Mouse (Mus musculus): ENCODE results near the gene Tbc1d16. TPM values are rescaled to one million over a fixed set of nuclear protein-coding genes. Genes with fewer than 3 reads are reported as not detected.

Tbc1d16 gene
- polyA plus RNA-seq, 1 experiment from 2014 or later = 25.3 TPM

DNA sequence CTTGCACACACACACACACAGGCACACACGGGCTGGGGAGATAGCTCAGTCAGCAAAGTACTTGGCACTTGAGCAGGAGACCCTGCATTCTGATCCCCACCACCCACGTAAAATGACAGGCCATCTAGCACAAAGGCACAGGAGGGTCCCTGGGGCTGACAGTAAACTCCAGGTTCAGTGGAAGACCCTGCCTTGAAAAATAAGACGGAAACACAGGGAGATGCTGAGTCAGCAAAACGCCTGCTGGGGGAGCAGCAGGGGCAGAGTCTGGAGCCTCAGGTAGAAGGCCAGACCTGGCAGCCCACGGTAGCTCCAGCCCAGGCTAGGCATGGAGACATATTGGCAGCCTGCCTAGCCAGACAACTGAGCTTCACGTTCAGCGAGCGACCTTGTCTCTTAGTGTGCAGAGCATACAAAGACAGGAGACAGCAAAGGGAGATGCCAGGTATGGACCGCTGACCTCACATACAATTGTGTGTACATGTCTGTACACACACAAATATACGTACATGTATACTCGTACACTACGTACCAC, 46.4 kb downstream of the Tbc1d16 start:
- Histone ChIP-seq H3K9me3 (no peaks in the 10 kb centered on the region), H3K4me3 (no peak overlapping the region), H3K36me3 (replicated peaks) (peaks cover 37% of the 10 kb centered on the region), H3K4me1 (peaks cover 36% of the 10 kb centered on the region), H3K27me3 (replicated peaks; ENCODE audit: low read depth, poor library complexity, severe bottlenecking) (no peaks in the 10 kb centered on the region), H3K27ac (replicated peaks) (no peak overlapping the region)
- 90% methylated on average over 12 of the region's 12 CpGs for WGBS
- DNase-seq (ENCODE audit: low spot score) = no peak

DNA sequence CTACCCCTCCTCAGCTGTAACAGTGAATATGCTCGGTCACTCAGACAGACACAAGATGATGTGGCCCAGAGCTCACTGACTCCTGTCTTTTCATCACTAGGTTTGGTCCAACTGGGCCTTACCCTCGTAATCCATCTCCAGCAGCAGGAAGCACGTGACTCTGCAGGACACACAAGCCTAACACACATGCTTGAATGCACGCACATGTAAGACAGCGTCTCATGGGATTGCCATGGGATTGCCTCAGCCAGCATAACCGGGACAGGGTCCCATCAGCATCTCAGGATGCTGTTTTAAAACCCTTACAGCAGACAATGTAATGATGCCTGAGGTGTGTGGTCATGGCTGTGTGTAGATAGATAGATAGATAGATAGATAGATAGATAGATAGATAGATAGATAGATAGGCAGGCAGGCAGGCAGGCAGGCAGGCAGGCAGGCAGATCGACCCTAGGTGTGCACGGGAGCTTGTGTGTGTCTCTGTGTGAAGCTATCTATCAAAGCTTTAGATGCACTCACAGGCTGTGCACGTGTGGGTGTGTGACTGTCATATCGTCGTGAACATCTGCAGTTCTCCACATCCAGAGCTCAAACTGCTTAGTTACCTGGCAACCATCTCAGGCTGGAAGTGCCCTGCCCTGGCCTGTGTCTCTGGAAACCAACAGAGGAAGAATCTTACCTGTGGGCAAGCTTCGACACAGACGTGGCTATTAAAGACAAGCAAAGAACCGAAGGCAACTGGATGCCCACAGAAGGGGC, 47.3 kb downstream of the Tbc1d16 start:
- no peak for DNase-seq (ENCODE audit: low spot score)
- Histone ChIP-seq H3K36me3 (replicated peaks) (peaks cover 41% of the 10 kb centered on the region), H3K4me3 (no peak overlapping the region), H3K4me1 (peaks cover 42% of the 10 kb centered on the region), H3K9me3 (no peaks in the 10 kb centered on the region), H3K27ac (replicated peaks) (no peak overlapping the region), H3K27me3 (replicated peaks; ENCODE audit: low read depth, poor library complexity, severe bottlenecking) (no peaks in the 10 kb centered on the region)
- WGBS = 87% methylated on average over 14 of the region's 14 CpGs

DNA sequence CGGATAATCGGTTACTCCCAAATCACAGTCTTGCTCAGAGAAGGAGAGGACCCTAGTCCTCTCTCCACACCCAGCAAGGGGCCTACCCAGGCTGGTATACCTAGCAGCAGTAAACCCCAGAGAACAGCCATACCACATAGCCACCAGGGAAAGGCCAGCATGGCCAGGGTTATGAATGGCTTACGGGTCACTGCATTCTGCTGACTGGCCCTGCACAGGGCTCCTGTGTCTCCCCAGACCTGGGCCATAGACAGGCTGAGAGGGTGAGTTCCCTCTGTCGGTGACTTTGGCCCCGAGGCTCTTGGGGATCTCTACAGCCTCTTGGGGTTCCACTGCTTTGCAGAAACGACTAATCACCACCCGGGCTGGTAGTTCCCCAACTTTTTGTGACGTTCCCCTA, 50.0 kb downstream of the Tbc1d16 start:
- H3K27me3 ChIP-seq (replicated peaks; ENCODE audit: low read depth, poor library complexity, severe bottlenecking) = no peaks in the 10 kb centered on the region
- no peak for DNase-seq (ENCODE audit: low spot score)
- H3K4me3 ChIP-seq = no peak overlapping the region
- no peak overlapping the region for H3K27ac ChIP-seq (replicated peaks)
- H3K36me3 ChIP-seq (replicated peaks) = peaks cover 57% of the 10 kb centered on the region
- WGBS = 72% methylated on average over 8 of the region's 8 CpGs
- H3K4me1 ChIP-seq = peaks cover 36% of the 10 kb centered on the region
- no peaks in the 10 kb centered on the region for H3K9me3 ChIP-seq

DNA sequence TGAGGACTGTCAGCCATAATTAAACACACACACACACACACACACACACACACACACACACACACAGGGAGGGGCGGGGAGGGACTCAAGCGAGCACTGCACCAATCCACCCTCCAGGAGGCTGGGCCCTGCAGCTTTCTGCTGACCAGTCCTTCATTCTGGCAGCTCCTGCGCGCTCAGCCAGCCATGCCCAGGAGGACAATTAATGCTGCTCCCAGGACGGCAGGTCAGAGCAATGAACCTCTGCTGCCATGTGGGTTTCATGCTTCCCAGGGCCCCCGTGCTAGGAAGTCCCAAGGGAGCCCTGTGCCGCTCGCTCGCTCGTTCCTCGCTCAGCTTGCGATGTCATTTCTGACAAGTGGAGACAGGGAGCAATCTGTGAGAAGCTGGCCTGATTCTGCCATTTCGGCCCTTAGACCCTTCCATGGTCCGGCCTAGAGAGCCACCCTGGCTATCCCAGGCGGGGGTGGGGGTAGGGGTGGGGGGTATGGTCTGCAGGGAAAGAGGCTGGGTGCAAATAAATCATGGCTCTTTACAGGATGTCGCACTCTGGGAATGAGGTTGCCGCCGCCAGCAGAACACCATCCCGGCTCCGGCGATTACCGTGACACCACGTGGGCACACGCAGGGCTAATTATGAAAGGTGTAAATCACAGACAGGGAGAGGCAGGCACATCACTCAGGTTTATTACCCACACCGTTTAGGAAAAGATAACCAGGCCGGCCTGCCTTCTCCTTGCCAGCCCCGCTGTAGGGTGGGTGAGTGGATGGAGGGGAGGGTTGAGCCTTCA, 51.7 kb downstream of the Tbc1d16 start:
- H3K27me3 ChIP-seq (replicated peaks; ENCODE audit: low read depth, poor library complexity, severe bottlenecking) = no peaks in the 10 kb centered on the region
- no peak for DNase-seq (ENCODE audit: low spot score)
- no peak overlapping the region for H3K27ac ChIP-seq (replicated peaks)
- no peak overlapping the region for H3K4me3 ChIP-seq
- 79% methylated on average over 27 of the region's 27 CpGs for WGBS
- peaks cover 46% of the 10 kb centered on the region for H3K4me1 ChIP-seq
- peaks cover 68% of the 10 kb centered on the region for H3K36me3 ChIP-seq (replicated peaks)
- H3K9me3 ChIP-seq = no peaks in the 10 kb centered on the region

DNA sequence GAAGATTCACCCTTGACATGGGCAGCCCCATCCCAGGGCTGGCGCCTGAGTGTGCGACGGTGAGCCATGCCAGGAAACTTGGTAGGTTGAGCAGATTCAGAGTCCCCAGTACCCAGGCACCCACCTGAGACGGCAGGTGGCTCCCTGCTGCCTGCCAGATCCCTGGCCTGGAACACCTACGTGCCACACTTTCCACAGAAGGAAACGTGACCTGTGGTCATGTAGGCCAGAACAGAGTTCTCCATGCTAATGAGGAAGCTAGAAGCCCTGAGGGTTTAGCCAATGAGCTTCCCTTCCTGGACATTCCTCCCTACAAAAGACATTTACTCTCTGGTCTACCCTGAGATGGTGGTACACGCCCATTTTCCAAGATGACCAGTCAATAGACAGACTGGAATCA, 56.7 kb downstream of the Tbc1d16 start:
- Histone ChIP-seq H3K4me1 (peaks cover 25% of the 10 kb centered on the region), H3K27me3 (replicated peaks; ENCODE audit: low read depth, poor library complexity, severe bottlenecking) (no peaks in the 10 kb centered on the region), H3K27ac (replicated peaks) (no peak overlapping the region), H3K4me3 (no peak overlapping the region), H3K36me3 (replicated peaks) (peaks cover 63% of the 10 kb centered on the region), H3K9me3 (no peaks in the 10 kb centered on the region)
- whole genome bisulfite sequencing = 89% methylated on average over 7 of the region's 7 CpGs
- DNase-seq (ENCODE audit: low spot score) = no peak

DNA sequence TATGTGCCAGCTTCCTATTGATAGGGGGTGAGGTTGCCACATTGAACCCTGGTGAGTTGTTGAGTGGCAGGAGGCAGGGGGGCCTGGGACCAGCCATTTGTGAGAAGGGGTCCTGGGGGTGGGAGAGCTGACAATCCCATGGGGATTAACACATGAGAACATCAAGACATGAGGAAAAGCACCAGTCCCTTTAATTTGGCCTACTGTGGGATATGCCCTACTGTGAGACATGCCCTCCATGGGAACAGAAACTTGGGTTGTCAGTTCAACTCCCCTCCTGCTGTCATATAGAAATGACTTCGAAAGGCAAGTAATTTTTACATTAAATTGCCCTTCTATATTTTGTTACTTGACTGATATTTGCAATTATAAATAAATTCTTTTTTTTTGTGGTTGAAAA, 59.4 kb downstream of the Tbc1d16 start:
- no peak for DNase-seq (ENCODE audit: low spot score)
- H3K9me3 ChIP-seq = no peaks in the 10 kb centered on the region
- 90% methylated on average over 1 of the region's 1 CpGs for WGBS

DNA sequence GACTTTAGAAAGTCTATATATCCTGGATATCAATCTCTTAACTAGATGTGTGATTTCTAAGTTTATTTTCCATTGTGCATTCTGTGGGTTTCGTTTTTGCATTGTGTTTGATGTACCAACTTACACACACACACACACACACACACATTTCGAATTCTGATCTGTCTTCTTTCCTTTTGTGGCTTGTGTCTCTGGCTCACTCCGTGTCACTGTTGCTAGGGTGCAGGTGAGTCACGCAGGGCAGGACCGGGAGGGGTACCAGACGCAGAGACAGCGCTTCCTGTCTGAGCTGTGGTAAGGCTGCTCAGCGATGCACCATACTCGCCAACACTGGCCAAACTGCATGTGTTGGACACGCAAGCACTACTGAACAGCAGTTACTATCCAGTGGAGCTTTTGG, 62.3 kb downstream of the Tbc1d16 start:
- Histone ChIP-seq H3K27me3 (replicated peaks; ENCODE audit: low read depth, poor library complexity, severe bottlenecking) (0 out of 2 replicates have a peak, but pooled peaks cover under 1% of the 10 kb centered on the region), H3K27ac (replicated peaks) (no peak overlapping the region), H3K9me3 (no peaks in the 10 kb centered on the region), H3K4me1 (peaks cover 21% of the 10 kb centered on the region), H3K36me3 (replicated peaks) (peaks cover 13% of the 10 kb centered on the region), H3K4me3 (no peak overlapping the region)
- no peak for DNase-seq (ENCODE audit: low spot score)
- 89% methylated on average over 10 of the region's 10 CpGs for WGBS

More for the DNA sequence above, 59.4 kb downstream of the Tbc1d16 start:
- H3K27me3 ChIP-seq (replicated peaks; ENCODE audit: low read depth, poor library complexity, severe bottlenecking) = no peaks in the 10 kb centered on the region
- peaks cover 40% of the 10 kb centered on the region for H3K36me3 ChIP-seq (replicated peaks)
- H3K4me1 ChIP-seq = peaks cover 25% of the 10 kb centered on the region
- no peak overlapping the region for H3K4me3 ChIP-seq
- H3K27ac ChIP-seq (replicated peaks) = no peak overlapping the region

DNA sequence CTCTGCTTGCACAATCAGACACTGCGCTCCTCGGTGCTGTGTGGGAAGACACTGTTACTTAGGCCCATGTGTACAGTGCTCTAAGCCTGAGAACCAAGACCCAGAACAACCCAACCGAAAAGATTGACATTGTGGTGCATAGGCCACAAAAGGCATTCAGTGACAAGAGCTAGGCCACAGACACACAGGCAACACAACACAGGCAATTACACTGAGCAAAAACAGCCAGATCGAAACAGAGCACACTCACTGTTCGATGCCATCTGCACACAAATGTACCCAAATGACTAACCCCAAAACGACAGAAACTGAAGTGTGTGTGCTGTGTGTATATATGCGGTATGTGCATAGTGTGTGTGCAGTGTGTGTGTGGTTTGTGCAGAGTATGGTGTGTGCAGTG, 63.9 kb downstream of the Tbc1d16 start:
- DNase-seq (ENCODE audit: low spot score) = no peak
- Histone ChIP-seq H3K36me3 (replicated peaks) (no peaks in the 10 kb centered on the region; the same call in 1 of the 2 replicates), H3K4me3 (no peak overlapping the region), H3K4me1 (peaks cover 37% of the 10 kb centered on the region), H3K27me3 (replicated peaks; ENCODE audit: low read depth, poor library complexity, severe bottlenecking) (peaks cover 6% of the 10 kb centered on the region; the same call in 1 of the 2 replicates), H3K9me3 (no peaks in the 10 kb centered on the region), H3K27ac (replicated peaks) (0 out of 2 replicates have a peak overlapping the region, but pooled peaks have one; percentile 30)
- 93% methylated on average over 7 of the region's 7 CpGs for WGBS

GRCm38 (mm10) chr11:119163734-119163992, 64.6 kb downstream of the Tbc1d16 start:
- no peak for DNase-seq (ENCODE audit: low spot score)
- peaks cover 44% of the 10 kb centered on the region for H3K4me1 ChIP-seq
- H3K36me3 ChIP-seq (replicated peaks) = no peaks in the 10 kb centered on the region; the same call in 1 of the 2 replicates
- no peak overlapping the region for H3K27ac ChIP-seq (replicated peaks)
- WGBS = 95% methylated on average over 7 of the region's 7 CpGs
- no peaks in the 10 kb centered on the region for H3K9me3 ChIP-seq
- no peak overlapping the region for H3K4me3 ChIP-seq
- peaks cover 12% of the 10 kb centered on the region for H3K27me3 ChIP-seq (replicated peaks; ENCODE audit: low read depth, poor library complexity, severe bottlenecking)

DNA sequence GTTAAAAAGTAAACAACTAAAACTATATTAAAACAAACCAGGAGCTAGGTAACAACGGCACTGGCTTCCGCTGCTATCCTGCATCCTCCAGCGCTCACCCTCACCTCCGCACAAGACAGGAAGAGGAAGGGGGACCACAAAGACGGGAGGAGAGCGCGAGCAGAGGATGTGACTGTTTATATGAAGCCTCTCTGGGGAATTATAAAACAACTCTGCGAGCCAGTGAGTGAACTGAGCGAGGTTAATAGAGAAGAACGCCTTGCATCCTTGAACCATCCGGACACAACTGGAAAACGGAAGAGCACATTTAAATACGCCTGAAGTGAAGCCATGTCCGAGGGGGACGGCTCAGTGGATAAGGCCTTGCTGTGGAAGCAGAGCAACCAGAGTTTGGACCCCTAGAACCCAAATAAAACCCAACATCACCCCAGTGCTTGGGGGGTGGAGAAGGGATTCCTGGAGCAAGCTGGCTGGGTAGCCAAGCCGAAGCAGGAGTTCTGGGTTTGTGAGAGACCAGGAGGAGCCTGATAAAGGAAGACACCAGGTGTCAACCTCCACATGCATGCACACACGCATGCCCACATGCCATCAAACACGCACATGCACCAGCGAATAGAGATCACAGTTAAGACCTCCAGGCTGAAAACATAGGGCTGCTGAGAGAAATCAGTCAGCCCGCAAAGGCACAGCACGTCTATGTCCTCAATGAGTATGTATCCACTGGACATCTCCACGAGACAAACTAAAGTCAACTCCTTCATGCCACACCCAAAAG, 65.2 kb downstream of the Tbc1d16 start:
- H3K9me3 ChIP-seq = no peaks in the 10 kb centered on the region
- WGBS = 73% methylated on average over 22 of the region's 22 CpGs
- H3K4me3 ChIP-seq = no peak overlapping the region
- H3K27ac ChIP-seq (replicated peaks) = no peak overlapping the region
- no peaks in the 10 kb centered on the region; the same call in 1 of the 2 replicates for H3K36me3 ChIP-seq (replicated peaks)
- peaks cover 49% of the 10 kb centered on the region for H3K4me1 ChIP-seq
- peaks cover 17% of the 10 kb centered on the region for H3K27me3 ChIP-seq (replicated peaks; ENCODE audit: low read depth, poor library complexity, severe bottlenecking)
- DNase-seq (ENCODE audit: low spot score) = peak; percentile 30

DNA sequence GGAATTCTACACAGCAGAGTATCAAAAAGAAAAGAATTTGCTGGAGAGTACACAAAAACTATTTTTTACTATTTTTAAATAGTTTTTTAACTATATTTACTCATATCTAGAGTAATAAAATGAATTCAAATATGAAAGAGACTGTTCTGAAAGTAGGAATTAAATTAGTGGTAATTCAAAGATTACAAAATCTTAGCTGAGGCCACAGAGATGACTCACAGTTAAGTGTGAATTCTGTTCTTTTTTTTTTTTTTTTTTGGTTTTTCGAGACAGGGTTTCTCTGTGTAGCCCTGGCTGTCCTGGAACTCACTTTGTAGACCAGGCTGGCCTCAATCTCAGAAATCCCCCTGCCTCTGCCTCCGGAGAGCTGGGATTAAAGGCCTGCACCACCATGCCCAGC, 66.6 kb downstream of the Tbc1d16 start:
- 76% methylated on average over 2 of the region's 2 CpGs for WGBS
- H3K36me3 ChIP-seq (replicated peaks) = no peaks in the 10 kb centered on the region

GRCm38 (mm10) chr11:119160050-119160449, 68.2 kb downstream of the Tbc1d16 start:
- Histone ChIP-seq H3K27ac (replicated peaks) (no peak overlapping the region), H3K27me3 (replicated peaks; ENCODE audit: low read depth, poor library complexity, severe bottlenecking) (peaks cover 48% of the 10 kb centered on the region), H3K36me3 (replicated peaks) (peaks cover 11% of the 10 kb centered on the region), H3K9me3 (no peaks in the 10 kb centered on the region), H3K4me1 (peaks cover 72% of the 10 kb centered on the region), H3K4me3 (peak overlapping the region; percentile 32; the same call in 1 of the 2 replicates)
- 92% methylated on average over 5 of the region's 5 CpGs for WGBS
- no peak for DNase-seq (ENCODE audit: low spot score)

More for the DNA sequence above, 66.6 kb downstream of the Tbc1d16 start:
- Histone ChIP-seq H3K27ac (replicated peaks) (no peak overlapping the region), H3K9me3 (no peaks in the 10 kb centered on the region), H3K4me1 (peaks cover 64% of the 10 kb centered on the region), H3K27me3 (replicated peaks; ENCODE audit: low read depth, poor library complexity, severe bottlenecking) (peaks cover 32% of the 10 kb centered on the region), H3K4me3 (no peak overlapping the region)
- DNase-seq (ENCODE audit: low spot score) = no peak

All from embryonic facial prominence, embryonic 10.5 days (tissue).